Mouse (Mus musculus) heart, embryonic 12.5 days (tissue): ENCODE measurements around the gene Atf7. TPM values are rescaled to one million over a fixed set of nuclear protein-coding genes. Genes with fewer than 3 reads are reported as not detected.
"Not testable (repeated sequence)": the region's sequence is repeated elsewhere in the genome, so short reads cannot be mapped to it uniquely, and the experiment has no call there.

Experiments used
- ATAC-seq: fragments of 200-750 bp; cut with Nextera tagmentation; 2 replicates; pipeline ENCODE4 v1.8.0; 2017; ENCODE audit warnings: moderate TSS enrichment, moderate library complexity; ENCODE audit not compliant: insufficient number of reproducible peaks, low FRiP score
- H3K27ac ChIP-seq: fragments of 300-500 bp; sonication (generic); 2 replicates; pipeline ENCODE4 v1.5.1; 2016; ENCODE audit warnings: mild to moderate bottlenecking, moderate library complexity; ENCODE audit not compliant: poor library complexity, severe bottlenecking
- H3K27me3 ChIP-seq: fragments of 300-500 bp; sonication (generic); replicated peaks from 2 replicates; pipeline ENCODE4 v1.6.1; 2016; ENCODE audit warnings: mild to moderate bottlenecking, moderate library complexity
- H3K36me3 ChIP-seq: fragments of 300-500 bp; sonication (generic); 2 replicates; pipeline ENCODE4 v1.6.1; 2016; ENCODE audit warnings: mild to moderate bottlenecking, moderate library complexity
- H3K4me1 ChIP-seq: fragments of 300-500 bp; sonication (generic); replicated peaks from 2 replicates; pipeline ENCODE4 v1.6.1; 2016; ENCODE audit warnings: mild to moderate bottlenecking
- H3K4me2 ChIP-seq: fragments of 300-500 bp; sonication (generic); 2 replicates; pipeline ENCODE4 v1.6.1; 2016; ENCODE audit warnings: mild to moderate bottlenecking, moderate library complexity
- H3K4me3 ChIP-seq: fragments of 300-500 bp; sonication (generic); 2 replicates; pipeline ENCODE4 v1.5.1; 2016; ENCODE audit warnings: mild to moderate bottlenecking
- H3K9ac ChIP-seq: fragments of 300-500 bp; sonication (generic); 2 replicates; pipeline ENCODE4 v1.6.1; 2016; ENCODE audit warnings: mild to moderate bottlenecking, moderate library complexity
- H3K9me3 ChIP-seq: fragments of 300-500 bp; sonication (generic); replicated peaks from 2 replicates; pipeline ENCODE4 v1.6.1; 2016; ENCODE audit warnings: mild to moderate bottlenecking, moderate library complexity
- WGBS: fragments of 180-500 bp; shearing (Covaris S2); methylation state at CpG from one replicate; pipeline ENCODE4 v1.1.7; 2016; 5-methylcytosine and 5-hydroxymethylcytosine counted together
- polyA plus RNA-seq: library from polyadenylated mRNA; unstranded; fragments of >200 nt; fragmentation: Nextera tagmentation; extraction: Ambion mirVana; gene quantifications from 2 replicates; pipeline ENCODE4 v1.2.1, GENCODE M21; 2016

Atf7 gene
- polyA plus RNA-seq: 31.0 and 32.5 TPM in 2 replicates

DNA sequence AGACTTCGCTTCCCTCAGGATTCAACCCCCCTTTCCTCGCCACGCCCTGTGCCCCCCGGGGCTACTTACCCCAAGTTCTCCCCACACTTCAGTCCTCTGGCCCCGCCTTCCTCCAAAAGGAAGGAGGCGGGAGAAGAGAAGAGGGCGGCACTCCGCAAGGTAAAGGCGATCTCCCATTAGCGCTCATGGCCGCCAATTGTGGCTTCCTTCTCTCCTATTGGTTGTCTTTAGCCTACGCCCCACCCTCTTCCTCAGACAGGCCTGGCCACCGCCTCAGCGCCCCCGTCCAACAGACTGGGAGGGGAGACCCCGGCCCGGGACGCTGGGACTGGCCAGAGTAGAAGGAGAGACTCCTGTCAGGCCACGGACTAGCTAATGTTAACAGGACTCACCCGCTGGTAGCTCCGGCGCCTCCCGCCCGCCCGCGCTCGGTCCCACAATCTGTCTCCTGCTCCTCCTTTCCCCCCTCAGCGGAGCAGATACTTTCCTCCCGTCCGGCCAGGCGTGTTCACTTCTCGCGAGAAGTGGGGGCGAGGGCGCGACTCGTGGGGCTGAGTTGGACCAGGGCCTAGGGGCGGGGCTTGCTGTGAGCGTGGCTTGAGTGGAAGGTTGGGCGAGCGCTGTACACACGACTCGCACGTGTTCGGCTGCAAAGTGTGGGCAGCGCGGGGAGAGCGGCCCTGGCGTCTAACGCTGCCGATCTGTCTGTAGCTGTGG is at the start of gene Atf7, which contains the start of gene Gm28047:
TSS of gene Atf7 (minus strand) at position 495 of the 717 bp plus-strand sequence.
TSS of gene Gm28047 (minus strand) at position 98 of the 717 bp plus-strand sequence.
- peak within 1 kb of the TSS; percentile 77 for H3K9ac ChIP-seq
- H3K4me2 ChIP-seq: peak within 1 kb of the TSS; percentile 90
- under 1% methylated on average over 49 of the region's 51 CpGs for WGBS

DNA sequence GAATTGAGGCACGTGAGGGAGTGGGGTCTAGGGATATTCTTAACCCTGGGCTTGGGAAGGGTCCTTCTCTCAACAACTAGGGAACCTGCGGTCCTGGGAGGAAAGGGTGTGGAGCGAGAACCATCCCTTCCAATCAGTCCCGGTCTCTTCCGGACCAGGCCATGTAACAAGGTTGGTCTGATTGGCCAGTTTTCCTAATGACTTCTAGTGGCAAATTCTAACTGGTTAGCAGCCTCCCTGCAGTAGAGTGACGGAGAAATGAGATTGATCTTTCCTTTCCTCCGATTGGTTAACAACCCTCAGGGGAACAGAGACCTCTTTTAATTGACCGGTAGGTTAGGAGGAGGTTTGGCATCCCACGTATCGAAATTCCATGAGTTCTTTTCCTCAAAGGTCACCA is 48.3 kb upstream of the Atf7 start:
- Histone ChIP-seq H3K4me3 (peak overlapping the region; percentile 17; the same call in 1 of the 2 replicates), H3K4me2 (peak overlapping the region; percentile 64), H3K9me3 (no peaks in the 10 kb centered on the region), H3K36me3 (peaks cover 3% of the 10 kb centered on the region; the same call in 1 of the 2 replicates), H3K27ac (peak overlapping the region; percentile 99), H3K9ac (no peak overlapping the region), H3K4me1 (peaks cover 24% of the 10 kb centered on the region), H3K27me3 (no peaks in the 10 kb centered on the region)
- ATAC-seq: peak; percentile 34; the same call in 1 of the 2 replicates
- 3% methylated on average over 10 of the region's 10 CpGs for WGBS

More for the DNA sequence above, at the start of gene Atf7, which contains the start of gene Gm28047:
- Histone ChIP-seq H3K27me3 (no peaks in the 10 kb centered on the region), H3K9me3 (0 out of 2 replicates have a peak, but pooled peaks cover 3% of the 10 kb centered on the region), H3K4me1 (peaks cover 17% of the 10 kb centered on the region), H3K36me3 (peaks cover 2% of the 10 kb centered on the region; the same call in 1 of the 2 replicates), H3K27ac (peak within 1 kb of the TSS; percentile 99), H3K4me3 (peak within 1 kb of the TSS; percentile 77)
- peak; percentile 99 for ATAC-seq

- WGBS: 4% methylated on average over 37 of the region's 37 CpGs
- ATAC-seq: no peak
- H3K9me3 ChIP-seq: no peaks in the 10 kb centered on the region
These were observed 47.2 kb upstream of the Atf7 start, which contains the start of gene Atp5g2 for GRCm38 (mm10) chr15:102672215-102673071. TSS of gene Atp5g2 (minus strand) at chr15:102672352.

DNA sequence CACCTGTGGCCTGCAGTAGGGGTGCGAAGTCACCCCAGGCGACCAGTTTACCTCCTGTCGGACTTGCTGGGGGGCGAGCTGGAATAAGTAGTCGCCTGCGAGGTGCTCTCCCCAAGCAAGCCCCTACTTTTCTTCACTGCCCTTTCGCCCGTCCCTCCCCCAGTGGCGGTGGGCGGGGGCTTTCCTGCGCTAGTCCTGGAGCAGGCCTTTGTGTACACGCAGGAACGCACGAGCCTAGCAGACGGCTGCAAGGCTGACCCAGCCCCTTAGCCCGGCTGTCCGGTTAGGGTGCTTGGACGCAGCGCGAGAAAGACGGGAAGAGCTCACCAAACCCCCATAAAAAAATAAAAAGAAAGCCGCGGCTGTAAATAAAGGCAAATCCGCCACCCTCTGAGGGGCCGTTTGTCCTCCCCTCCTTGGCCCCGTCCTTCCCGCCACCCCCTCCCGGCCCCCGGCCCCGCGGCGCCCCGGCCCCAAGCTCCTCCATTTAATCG is 46.5 kb upstream of the Atf7 start:
- peak; percentile 72 for ATAC-seq
- H3K27ac ChIP-seq: peak overlapping the region; percentile 99
- 1% methylated on average over 33 of the region's 34 CpGs for whole genome bisulfite sequencing

More at GRCm38 (mm10) chr15:102672215-102673071, 47.2 kb upstream of the Atf7 start, which contains the start of gene Atp5g2:
- Histone ChIP-seq H3K27ac (peak within 1 kb of the TSS; percentile 99), H3K9ac (peak within 1 kb of the TSS; percentile 78), H3K4me1 (peaks cover 27% of the 10 kb centered on the region), H3K36me3 (peaks cover 11% of the 10 kb centered on the region), H3K27me3 (no peaks in the 10 kb centered on the region), H3K4me3 (peak within 1 kb of the TSS; percentile 51), H3K4me2 (peak within 1 kb of the TSS; percentile 76)

DNA sequence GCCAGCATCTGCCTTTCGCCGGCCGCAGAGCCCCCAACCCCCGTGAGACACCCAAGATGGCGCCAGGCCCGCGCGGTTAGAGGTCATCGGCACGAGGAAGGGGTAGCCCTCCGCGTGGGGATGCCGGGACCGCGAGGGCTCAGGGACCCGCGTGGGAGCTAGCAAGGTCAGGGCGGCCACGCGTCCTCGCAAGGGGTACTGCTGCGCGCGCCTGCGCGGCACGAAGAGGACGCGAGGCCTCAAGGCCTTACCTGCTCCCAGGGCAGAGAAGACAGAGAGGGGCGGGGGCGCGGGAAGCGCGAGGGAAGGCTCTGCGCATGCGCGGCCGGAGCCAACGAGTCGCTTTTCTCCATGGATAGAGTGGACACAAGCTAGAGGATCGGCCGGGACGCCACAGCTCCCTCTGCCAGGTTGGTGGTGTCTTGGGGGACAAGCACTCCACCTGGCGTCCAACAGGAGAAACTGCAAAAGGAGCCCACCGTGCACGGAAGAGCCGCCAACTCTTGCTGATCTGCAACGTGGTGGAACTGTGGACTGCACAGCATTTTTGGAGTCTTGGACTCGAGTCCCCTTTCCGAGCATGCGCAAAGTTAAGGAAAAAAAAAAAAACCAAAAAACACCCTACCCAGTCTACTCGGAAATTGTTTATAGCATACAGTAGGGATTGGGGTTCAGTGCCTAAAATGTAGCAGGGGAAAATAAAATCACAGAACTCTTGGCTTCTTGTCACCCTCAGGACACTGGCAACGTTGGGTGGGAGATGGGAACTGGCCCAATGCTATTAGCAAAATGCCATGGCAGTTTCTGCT is 45.7 kb upstream of the Atf7 start:
- Histone ChIP-seq H3K27me3 (no peaks in the 10 kb centered on the region), H3K9me3 (no peaks in the 10 kb centered on the region), H3K4me2 (peak overlapping the region; percentile 76), H3K4me1 (peaks cover 28% of the 10 kb centered on the region), H3K36me3 (peaks cover 26% of the 10 kb centered on the region), H3K9ac (peak overlapping the region; percentile 98), H3K27ac (peak overlapping the region; percentile 99), H3K4me3 (peak overlapping the region; percentile 86)
- under 1% methylated on average over 53 of the region's 53 CpGs for WGBS
- peak; percentile 93 for ATAC-seq

More for the DNA sequence above, 46.5 kb upstream of the Atf7 start:
- H3K9me3 ChIP-seq: no peaks in the 10 kb centered on the region
- H3K9ac ChIP-seq: peak overlapping the region; percentile 78
- H3K27me3 ChIP-seq: no peaks in the 10 kb centered on the region
- H3K4me3 ChIP-seq: peak overlapping the region; percentile 51
- H3K4me2 ChIP-seq: peak overlapping the region; percentile 76
- H3K36me3 ChIP-seq: peaks cover 18% of the 10 kb centered on the region
- H3K4me1 ChIP-seq: peaks cover 28% of the 10 kb centered on the region

- Histone ChIP-seq H3K27me3 (no peaks in the 10 kb centered on the region), H3K9me3 (no peaks in the 10 kb centered on the region), H3K27ac (peak overlapping the region; percentile 99), H3K4me1 (peaks cover 28% of the 10 kb centered on the region), H3K9ac (peak overlapping the region; percentile 98), H3K4me2 (peak overlapping the region; percentile 76), H3K4me3 (peak overlapping the region; percentile 86), H3K36me3 (peaks cover 31% of the 10 kb centered on the region)
- 13% methylated on average over 6 of the region's 6 CpGs for WGBS
- ATAC-seq: no peak
These were observed 45.0 kb upstream of the Atf7 start for GRCm38 (mm10) chr15:102670281-102670680.

- WGBS: 88% methylated on average over 8 of the region's 8 CpGs
- peaks cover 28% of the 10 kb centered on the region for H3K4me1 ChIP-seq
- no peak for ATAC-seq
- H3K27me3 ChIP-seq: no peaks in the 10 kb centered on the region
- H3K4me3 ChIP-seq: peak overlapping the region; percentile 9; the same call in 1 of the 2 replicates
- H3K9ac ChIP-seq: peak overlapping the region; percentile 55
- H3K9me3 ChIP-seq: no peaks in the 10 kb centered on the region
- H3K36me3 ChIP-seq: peaks cover 38% of the 10 kb centered on the region
- peak overlapping the region; percentile 27; the same call in 1 of the 2 replicates for H3K4me2 ChIP-seq
- no peak overlapping the region for H3K27ac ChIP-seq
These were observed 44.3 kb upstream of the Atf7 start for GRCm38 (mm10) chr15:102669571-102669970.

GRCm38 (mm10) chr15:102665494-102665893 is 40.2 kb upstream of the Atf7 start:
- Histone ChIP-seq H3K4me3 (no peak overlapping the region), H3K27ac (no peak overlapping the region), H3K36me3 (peaks cover 73% of the 10 kb centered on the region), H3K4me1 (peaks cover 13% of the 10 kb centered on the region), H3K27me3 (no peaks in the 10 kb centered on the region), H3K9ac (no peak overlapping the region), H3K9me3 (no peaks in the 10 kb centered on the region), H3K4me2 (no peak overlapping the region)
- WGBS: 50% methylated on average over 4 of the region's 4 CpGs
- ATAC-seq: no peak

- Histone ChIP-seq H3K4me3 (no peak overlapping the region), H3K27ac (no peak overlapping the region), H3K4me1 (peaks cover 6% of the 10 kb centered on the region), H3K4me2 (no peak overlapping the region), H3K36me3 (peaks cover 80% of the 10 kb centered on the region), H3K9ac (no peak overlapping the region), H3K9me3 (no peaks in the 10 kb centered on the region), H3K27me3 (no peaks in the 10 kb centered on the region)
- ATAC-seq: no peak
- WGBS: 93% methylated on average over 8 of the region's 8 CpGs
These were observed 38.6 kb upstream of the Atf7 start for GRCm38 (mm10) chr15:102663825-102664224.

GRCm38 (mm10) chr15:102662601-102663000 is 37.3 kb upstream of the Atf7 start:
- H3K4me3 ChIP-seq, H3K4me2 ChIP-seq, H3K9me3 ChIP-seq, H3K9ac ChIP-seq, ATAC-seq, H3K27me3 ChIP-seq, H3K27ac ChIP-seq: not testable (repeated sequence)
- H3K4me1 ChIP-seq: peaks cover 16% of the 10 kb centered on the region
- H3K36me3 ChIP-seq: peaks cover 70% of the 10 kb centered on the region
- WGBS: 100% methylated on average over 1 of the region's 2 CpGs
